Mouse (Mus musculus) hindbrain, embryonic 10.5 days (tissue): ENCODE measurements around the gene Evi5l. TPM values are rescaled to one million over a fixed set of nuclear protein-coding genes. Genes with fewer than 3 reads are reported as not detected.
"Not testable (repeated sequence)": the region's sequence is repeated elsewhere in the genome, so short reads cannot be mapped to it uniquely, and the experiment has no call there.

Experiments
- DNase-seq: peaks from one replicate; pipeline ENCODE4 v3.0.0-alpha.2; 2017; ENCODE audit warnings: low spot score
- H3K27ac ChIP-seq: fragments of 300-500 bp; sonication (generic); 2 replicates; pipeline ENCODE4 v1.5.1; 2016; ENCODE audit warnings: mild to moderate bottlenecking, moderate library complexity
- H3K27me3 ChIP-seq: fragments of 300-500 bp; sonication (generic); 2 replicates; pipeline ENCODE4 v1.6.1; 2016; ENCODE audit warnings: mild to moderate bottlenecking; ENCODE audit not compliant: poor library complexity, insufficient read depth, severe bottlenecking
- H3K36me3 ChIP-seq: fragments of 300-500 bp; sonication (generic); 2 replicates; pipeline ENCODE4 v1.6.1; 2016; ENCODE audit warnings: mild to moderate bottlenecking, moderate library complexity
- H3K4me1 ChIP-seq: fragments of 300-500 bp; sonication (generic); replicated peaks from 2 replicates; pipeline ENCODE4 v1.6.1; 2016; ENCODE audit warnings: mild to moderate bottlenecking
- H3K4me3 ChIP-seq: fragments of 300-500 bp; sonication (generic); 2 replicates; pipeline ENCODE4 v1.5.1; 2016; ENCODE audit warnings: mild to moderate bottlenecking, moderate library complexity
- H3K9me3 ChIP-seq: fragments of 300-500 bp; sonication (generic); 2 replicates; pipeline ENCODE4 v1.6.1; 2016; ENCODE audit warnings: mild to moderate bottlenecking, moderate library complexity
- WGBS: fragments of 180-500 bp; shearing (Covaris S2); methylation state at CpG from one replicate; pipeline ENCODE4 v1.1.7; 2016; 5-methylcytosine and 5-hydroxymethylcytosine counted together
- polyA plus RNA-seq: library from polyadenylated mRNA; unstranded; fragments of >200 nt; fragmentation: Nextera tagmentation; extraction: Ambion mirVana; gene quantifications from 2 replicates; pipeline ENCODE4 v1.2.1, GENCODE M21; 2016

Gene Evi5l
- polyA plus RNA-seq, 1 experiment from 2014 or later = 43.7 TPM

GRCm38 (mm10) chr8:4252934-4253841 lies 86.8 kb downstream of the Evi5l start, which contains the start of gene Snapc2:
TSS of gene Snapc2 (plus strand) at chr8:4253080.
- H3K27ac ChIP-seq = peak within 1 kb of the TSS; percentile 95
- WGBS = 1% methylated on average over 69 of the region's 69 CpGs
- peak within 1 kb of the TSS; percentile 92 for H3K4me3 ChIP-seq
- H3K4me1 ChIP-seq = peaks cover 58% of the 10 kb centered on the region
- H3K36me3 ChIP-seq = peaks cover 57% of the 10 kb centered on the region
- peaks cover 23% of the 10 kb centered on the region for H3K27me3 ChIP-seq
- peak; percentile 95 for DNase-seq
- H3K9me3 ChIP-seq = no peaks in the 10 kb centered on the region

- WGBS = 70% methylated on average over 6 of the region's 6 CpGs
- Histone ChIP-seq H3K27ac (0 out of 2 replicates have a peak overlapping the region, but pooled peaks have one; percentile 12), H3K27me3 (peaks cover 15% of the 10 kb centered on the region), H3K4me1 (peaks cover 51% of the 10 kb centered on the region), H3K9me3 (0 out of 2 replicates have a peak, but pooled peaks cover 3% of the 10 kb centered on the region), H3K36me3 (peaks cover 49% of the 10 kb centered on the region), H3K4me3 (peak overlapping the region; percentile 92)
- DNase-seq = no peak
Observed at GRCm38 (mm10) chr8:4254001-4254400, 87.6 kb downstream of the Evi5l start.

- H3K4me3 ChIP-seq, H3K9me3 ChIP-seq, H3K27ac ChIP-seq, DNase-seq, H3K27me3 ChIP-seq: not testable (repeated sequence)
- peaks cover 47% of the 10 kb centered on the region for H3K36me3 ChIP-seq
- WGBS = 84% methylated on average over 7 of the region's 7 CpGs
- peaks cover 49% of the 10 kb centered on the region for H3K4me1 ChIP-seq
Observed at GRCm38 (mm10) chr8:4255471-4255870, 89.1 kb downstream of the Evi5l start.

- H3K36me3 ChIP-seq = peaks cover 61% of the 10 kb centered on the region
- 72% methylated on average over 4 of the region's 4 CpGs for WGBS
- 0 out of 2 replicates have a peak, but pooled peaks cover 3% of the 10 kb centered on the region for H3K9me3 ChIP-seq
- no peaks in the 10 kb centered on the region for H3K27me3 ChIP-seq
- peak overlapping the region; percentile 93; the same call in 1 of the 2 replicates for H3K4me3 ChIP-seq
- peaks cover 46% of the 10 kb centered on the region for H3K4me1 ChIP-seq
- peak overlapping the region; percentile 98; the same call in 1 of the 2 replicates for H3K27ac ChIP-seq
- DNase-seq = no peak
Observed at GRCm38 (mm10) chr8:4256911-4257310, 90.5 kb downstream of the Evi5l start.

GRCm38 (mm10) chr8:4257350-4257749 lies 91.0 kb downstream of the Evi5l start:
- Histone ChIP-seq H3K9me3 (0 out of 2 replicates have a peak, but pooled peaks cover 3% of the 10 kb centered on the region), H3K36me3 (peaks cover 66% of the 10 kb centered on the region), H3K4me3 (peak overlapping the region; percentile 93), H3K27me3 (no peaks in the 10 kb centered on the region), H3K4me1 (peaks cover 45% of the 10 kb centered on the region), H3K27ac (peak overlapping the region; percentile 98)
- DNase-seq = no peak
- 80% methylated on average over 4 of the region's 4 CpGs for WGBS

- H3K4me3 ChIP-seq = peak overlapping the region; percentile 93
- peaks cover 75% of the 10 kb centered on the region for H3K36me3 ChIP-seq
- H3K4me1 ChIP-seq = peaks cover 41% of the 10 kb centered on the region
- H3K27ac ChIP-seq = peak overlapping the region; percentile 98
- DNase-seq = peak; percentile 91
- 0 out of 2 replicates have a peak, but pooled peaks cover 3% of the 10 kb centered on the region for H3K9me3 ChIP-seq
- no peaks in the 10 kb centered on the region for H3K27me3 ChIP-seq
- 2% methylated on average over 35 of the region's 35 CpGs for WGBS
Observed at GRCm38 (mm10) chr8:4258233-4258632, 91.9 kb downstream of the Evi5l start.

- 0% methylated on average over 32 of the region's 32 CpGs for WGBS
- peak overlapping the region; percentile 98 for H3K27ac ChIP-seq
Observed at GRCm38 (mm10) chr8:4258678-4259077, 92.3 kb downstream of the Evi5l start.

GRCm38 (mm10) chr8:4259125-4259804 lies 92.9 kb downstream of the Evi5l start, which contains the start of gene Ctxn1:
TSS of gene Ctxn1 (minus strand) at chr8:4259274.
- peaks cover 84% of the 10 kb centered on the region for H3K36me3 ChIP-seq
- peak within 1 kb of the TSS; percentile 93 for H3K4me3 ChIP-seq
- H3K4me1 ChIP-seq = peaks cover 31% of the 10 kb centered on the region
- H3K27me3 ChIP-seq = no peaks in the 10 kb centered on the region
- WGBS = 6% methylated on average over 31 of the region's 33 CpGs
- H3K9me3 ChIP-seq = 0 out of 2 replicates have a peak, but pooled peaks cover 3% of the 10 kb centered on the region
- peak; percentile 97 for DNase-seq
- H3K27ac ChIP-seq = peak within 1 kb of the TSS; percentile 98

More at GRCm38 (mm10) chr8:4258678-4259077, 92.3 kb downstream of the Evi5l start:
- H3K36me3 ChIP-seq = peaks cover 79% of the 10 kb centered on the region
- 0 out of 2 replicates have a peak, but pooled peaks cover 3% of the 10 kb centered on the region for H3K9me3 ChIP-seq
- H3K27me3 ChIP-seq = no peaks in the 10 kb centered on the region
- DNase-seq = no peak
- H3K4me3 ChIP-seq = peak overlapping the region; percentile 93
- peaks cover 37% of the 10 kb centered on the region for H3K4me1 ChIP-seq

GRCm38 (mm10) chr8:4259805-4260170 lies 93.4 kb downstream of the Evi5l start:
- WGBS = 86% methylated on average over 4 of the region's 4 CpGs
- Histone ChIP-seq H3K9me3 (0 out of 2 replicates have a peak, but pooled peaks cover 3% of the 10 kb centered on the region), H3K27me3 (no peaks in the 10 kb centered on the region), H3K27ac (peak overlapping the region; percentile 98), H3K4me1 (peaks cover 30% of the 10 kb centered on the region), H3K36me3 (peaks cover 84% of the 10 kb centered on the region), H3K4me3 (peak overlapping the region; percentile 93)
- DNase-seq = no peak

Other genes with a start within 250 kb of the Evi5l start
- gene Cd209b, start 239.7 kb upstream of the Evi5l start, polyA plus RNA-seq = not detected in 2 replicates
- 0.34 and 0.37 TPM in 2 replicates for gene Cd209c, start 211.8 kb upstream of the Evi5l start, polyA plus RNA-seq
- gene Cd209f, start 60.7 kb upstream of the Evi5l start, polyA plus RNA-seq = not detected in 2 replicates
- gene Cd209g, start 32.5 kb upstream of the Evi5l start, polyA plus RNA-seq = not detected in 2 replicates
- 13.1 and 27.1 TPM in 2 replicates for gene Prr36, start 50.9 kb downstream of the Evi5l start, polyA plus RNA-seq
- 0.30 TPM in 1 of 2 replicates, not detected in the other for gene Lrrc8e, start 60.3 kb downstream of the Evi5l start, polyA plus RNA-seq
- 34.7 and 39.4 TPM in 2 replicates for gene Map2k7, start 72.2 kb downstream of the Evi5l start, polyA plus RNA-seq
- 0.68 and 1.8 TPM in 2 replicates for gene Gm49320, start 72.3 kb downstream of the Evi5l start, polyA plus RNA-seq
- gene Tgfbr3l, start 81.6 kb downstream of the Evi5l start, polyA plus RNA-seq = 2.4 and 3.7 TPM in 2 replicates
- gene Snapc2, start 86.5 kb downstream of the Evi5l start, polyA plus RNA-seq = 62.1 and 69.8 TPM in 2 replicates
- 133 and 197 TPM in 2 replicates for gene Ctxn1, start 92.7 kb downstream of the Evi5l start, polyA plus RNA-seq
- 60.6 and 67.2 TPM in 2 replicates for gene Timm44, start 109.3 kb downstream of the Evi5l start, polyA plus RNA-seq
- gene Ccl25, start 158.6 kb downstream of the Evi5l start, polyA plus RNA-seq = 22.6 and 24.0 TPM in 2 replicates
- 306 and 336 TPM in 2 replicates for gene Elavl1, start 158.8 kb downstream of the Evi5l start, polyA plus RNA-seq